Mouse (Mus musculus) ES-Bruce4 (cell line): ENCODE data around the gene Coro2a.

ENCODE experiments used
- CTCF ChIP-seq: IDR thresholded peaks from one replicate; pipeline ENCODE4 v1.8.1; 2011; ENCODE audit warnings: low read depth, low read length
- EP300 ChIP-seq: IDR thresholded peaks from 2 replicates; pipeline ENCODE4 v1.6.1; 2011; ENCODE audit warnings: low read depth, low read length; ENCODE audit not compliant: insufficient read depth

- TF ChIP-seq EP300 (0 out of 2 replicates have a peak, but pooled peaks have one; percentile 29), CTCF (peak; percentile 43)
Measured at GRCm38 (mm10) chr4:46545498-46545897, 56.5 kb downstream of the Coro2a start.
